Mouse (Mus musculus) CH12.LX (cell line): ENCODE measurements around the gene Tomm40.

Source experiments
- MYC ChIP-seq: IDR thresholded peaks from 2 replicates; pipeline ENCODE4 v1.6.1; 2011; ENCODE audit warnings: low read depth, mild to moderate bottlenecking, improper control_type of control experiment, low read length
- NELFE ChIP-seq: IDR thresholded peaks from 2 replicates; pipeline ENCODE4 v1.6.1; 2011; ENCODE audit warnings: low read depth, low read length, improper control_type of control experiment
- POLR2A ChIP-seq: IDR thresholded peaks from 2 replicates; pipeline ENCODE4 v1.6.1; 2011; ENCODE audit warnings: low read depth, mild to moderate bottlenecking, improper control_type of control experiment, low read length
- TCF12 ChIP-seq: IDR thresholded peaks from 2 replicates; pipeline ENCODE4 v1.6.1; 2014; ENCODE audit warnings: low read depth, mild to moderate bottlenecking, inconsistent platforms, low read length, improper control_type of control experiment
- USF1 ChIP-seq: IDR thresholded peaks from 2 replicates; pipeline ENCODE4 v1.6.1; 2014; ENCODE audit warnings: low read depth, mild to moderate bottlenecking, inconsistent platforms, low read length, improper control_type of control experiment
- ZKSCAN1 ChIP-seq: IDR thresholded peaks from 2 replicates; pipeline ENCODE4 v1.6.1; 2012; ENCODE audit warnings: low read depth, inconsistent platforms, low read length, improper control_type of control experiment, borderline replicate concordance

DNA sequence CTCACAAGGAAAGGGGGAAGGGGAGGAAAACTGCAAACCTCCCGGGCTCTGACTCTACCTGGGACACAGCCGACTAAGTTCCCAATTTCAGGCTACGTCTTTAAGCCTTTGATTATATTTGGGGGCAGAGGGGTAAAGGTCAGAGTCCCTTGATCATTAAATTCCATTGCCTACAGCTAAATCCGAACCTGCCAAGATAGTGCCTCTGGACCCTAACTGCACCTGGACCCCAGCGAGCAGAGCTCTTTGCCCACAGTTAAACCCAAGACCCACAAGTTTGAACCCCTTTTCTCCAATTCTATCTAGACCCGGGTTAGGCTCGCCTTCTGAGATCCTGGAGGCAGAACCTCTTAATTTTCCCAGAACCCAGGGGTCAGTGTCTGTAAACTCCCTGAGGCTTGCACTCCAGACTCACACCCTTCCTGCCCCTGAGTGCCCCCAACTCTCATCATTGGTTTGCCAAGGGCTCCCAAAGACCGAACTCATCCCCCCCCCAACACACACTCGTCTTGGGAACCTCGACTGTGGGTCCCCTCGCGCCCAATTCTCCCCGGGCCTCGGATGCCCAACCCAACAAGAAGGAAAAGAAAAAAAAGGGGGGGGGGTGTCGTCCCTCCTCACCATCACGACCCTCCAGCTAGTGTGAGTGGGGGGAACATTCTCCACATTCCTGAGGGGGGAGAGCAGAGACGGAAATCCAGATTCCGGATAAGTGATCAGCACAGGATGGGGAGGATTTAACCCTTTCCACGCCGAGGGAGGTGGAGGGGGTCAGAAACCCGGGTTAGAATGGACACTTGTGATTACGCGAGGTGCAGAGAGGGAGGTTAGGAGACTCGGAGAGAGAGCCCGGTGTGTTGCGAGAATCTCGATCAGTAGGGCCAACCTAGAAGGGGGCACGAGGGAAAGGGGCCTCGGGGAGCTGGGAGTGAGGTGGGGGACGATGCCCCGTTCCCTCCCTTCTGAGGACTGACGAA lies 33.3 kb upstream of the Tomm40 start:
- TF ChIP-seq USF1: no peak
- TF ChIP-seq TCF12: no peak
- TF ChIP-seq POLR2A: no peak
- no peak for TF ChIP-seq NELFE
- TF ChIP-seq ZKSCAN1: no peak
- no peak for TF ChIP-seq MYC
